Mouse (Mus musculus) kidney, embryonic 15.5 days (tissue): ENCODE results near the gene Lasp1. TPM values are rescaled to one million over a fixed set of nuclear protein-coding genes. Genes with fewer than 3 reads are reported as not detected.

Experiments
- ATAC-seq: fragments of 200-750 bp; cut with Nextera tagmentation; replicated peaks from 2 replicates; pipeline ENCODE4 v1.8.0; 2017; ENCODE audit warnings: moderate TSS enrichment; ENCODE audit not compliant: low FRiP score
- H3K27ac ChIP-seq: fragments of 300-500 bp; sonication (generic); 2 replicates; pipeline ENCODE4 v1.5.1; 2015; ENCODE audit warnings: mild to moderate bottlenecking, inconsistent platforms
- H3K27me3 ChIP-seq: fragments of 300-500 bp; sonication (generic); 2 replicates; pipeline ENCODE4 v1.6.1; 2015; ENCODE audit warnings: inconsistent platforms
- H3K36me3 ChIP-seq: fragments of 300-500 bp; sonication (generic); 2 replicates; pipeline ENCODE4 v1.6.1; 2015; ENCODE audit warnings: inconsistent platforms
- H3K4me1 ChIP-seq: fragments of 300-500 bp; sonication (generic); 2 replicates; pipeline ENCODE4 v1.6.1; 2015; ENCODE audit warnings: inconsistent platforms
- H3K4me2 ChIP-seq: fragments of 300-500 bp; sonication (generic); 2 replicates; pipeline ENCODE4 v1.6.1; 2015; ENCODE audit warnings: moderate library complexity, mild to moderate bottlenecking, inconsistent platforms
- H3K4me3 ChIP-seq: fragments of 300-500 bp; sonication (generic); replicated peaks from 2 replicates; pipeline ENCODE4 v1.5.1; 2015; ENCODE audit warnings: mild to moderate bottlenecking, inconsistent platforms
- H3K9ac ChIP-seq: fragments of 300-500 bp; sonication (generic); 2 replicates; pipeline ENCODE4 v1.6.1; 2015; ENCODE audit warnings: mild to moderate bottlenecking, inconsistent platforms
- H3K9me3 ChIP-seq: fragments of 300-500 bp; sonication (generic); replicated peaks from 2 replicates; pipeline ENCODE4 v1.6.1; 2016; ENCODE audit warnings: inconsistent platforms
- WGBS: fragments of 180-500 bp; shearing (Covaris S2); methylation state at CpG from one replicate; pipeline ENCODE4 v1.1.7; 2015; ENCODE audit warnings: mixed read lengths; 5-methylcytosine and 5-hydroxymethylcytosine counted together
- polyA plus RNA-seq: library from polyadenylated mRNA; unstranded; fragments of >200 nt; fragmentation: Nextera tagmentation; extraction: Ambion mirVana; gene quantifications from 2 replicates; pipeline ENCODE4 v1.2.1, GENCODE M21; 2015

Gene Lasp1
- polyA plus RNA-seq, 1 experiment from 2014 or later = 108 TPM

GRCm38 (mm10) chr11:97798083-97798435 lies 741 bp upstream of the Lasp1 start:
- H3K27me3 ChIP-seq = no peaks in the 10 kb centered on the region
- H3K4me3 ChIP-seq = peak overlapping the region; percentile 83
- peak overlapping the region; percentile 90 for H3K4me2 ChIP-seq
- WGBS = 29% methylated on average over 8 of the region's 8 CpGs
- peak overlapping the region; percentile 99; the same call in 1 of the 2 replicates for H3K27ac ChIP-seq
- H3K9ac ChIP-seq = no peak overlapping the region
- H3K36me3 ChIP-seq = no peaks in the 10 kb centered on the region
- peaks cover 41% of the 10 kb centered on the region for H3K4me1 ChIP-seq
- no peak for ATAC-seq
- H3K9me3 ChIP-seq = no peaks in the 10 kb centered on the region

- Histone ChIP-seq H3K27me3 (no peaks in the 10 kb centered on the region), H3K9ac (peak overlapping the region; percentile 87), H3K4me1 (peaks cover 51% of the 10 kb centered on the region), H3K9me3 (no peaks in the 10 kb centered on the region), H3K4me2 (peak overlapping the region; percentile 90), H3K27ac (peak overlapping the region; percentile 99), H3K36me3 (no peaks in the 10 kb centered on the region), H3K4me3 (peak overlapping the region; percentile 83)
- ATAC-seq = peak; percentile 86
- WGBS = under 1% methylated on average over 71 of the region's 71 CpGs
These were observed 570 bp downstream of the Lasp1 start for GRCm38 (mm10) chr11:97799146-97799993.

GRCm38 (mm10) chr11:97799994-97800690 lies 1.3 kb downstream of the Lasp1 start:
- ATAC-seq = peak; percentile 63
- Histone ChIP-seq H3K4me2 (peak overlapping the region; percentile 90), H3K9me3 (no peaks in the 10 kb centered on the region), H3K4me3 (peak overlapping the region; percentile 83), H3K27me3 (no peaks in the 10 kb centered on the region), H3K9ac (peak overlapping the region; percentile 87), H3K27ac (peak overlapping the region; percentile 99), H3K4me1 (peaks cover 58% of the 10 kb centered on the region), H3K36me3 (no peaks in the 10 kb centered on the region)
- WGBS = under 1% methylated on average over 32 of the region's 43 CpGs

GRCm38 (mm10) chr11:97800691-97801408 lies 2.0 kb downstream of the Lasp1 start:
- 3% methylated on average over 17 of the region's 17 CpGs for WGBS
- Histone ChIP-seq H3K27me3 (no peaks in the 10 kb centered on the region), H3K4me2 (peak overlapping the region; percentile 90), H3K9me3 (no peaks in the 10 kb centered on the region), H3K4me3 (peak overlapping the region; percentile 83), H3K4me1 (peaks cover 65% of the 10 kb centered on the region), H3K27ac (peak overlapping the region; percentile 99), H3K9ac (peak overlapping the region; percentile 87), H3K36me3 (no peaks in the 10 kb centered on the region)
- ATAC-seq = no peak

DNA sequence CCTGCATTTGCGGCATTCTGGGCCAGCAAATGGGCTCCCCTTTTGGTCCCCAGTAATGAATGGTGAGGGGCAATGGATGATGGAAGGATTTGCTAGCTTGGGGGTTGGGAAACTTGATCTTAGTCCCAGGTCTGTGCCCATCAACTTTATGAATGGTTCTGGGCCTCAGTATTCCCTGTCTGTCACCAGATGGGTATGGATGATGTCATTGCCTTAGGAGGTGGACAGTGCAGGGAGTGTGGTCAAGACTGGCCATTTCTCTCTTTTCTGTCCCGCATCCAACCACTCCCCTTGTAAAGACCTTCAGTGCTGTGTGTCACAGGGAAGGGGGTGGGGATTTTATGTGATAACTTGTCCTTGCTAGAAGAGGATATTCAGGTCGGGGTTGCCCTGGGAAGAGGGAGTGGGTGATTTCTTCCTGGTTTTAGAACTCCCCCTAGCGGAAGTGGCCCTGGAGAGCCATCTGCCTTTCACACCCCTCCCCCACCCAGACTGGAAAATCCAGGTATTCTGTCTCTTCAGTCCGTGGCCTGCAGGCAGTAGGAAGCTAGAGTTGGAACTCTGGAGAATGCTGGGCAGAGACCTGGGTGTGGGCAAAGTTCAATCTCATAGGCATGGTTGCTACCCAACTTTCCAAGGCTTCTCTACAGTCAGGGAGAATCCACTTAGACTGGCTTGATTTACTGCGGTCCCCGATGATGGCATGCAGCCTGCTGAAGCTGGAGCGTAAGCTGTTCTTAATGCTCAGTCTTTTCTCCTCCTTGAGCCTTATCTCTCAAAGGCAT lies 2.8 kb downstream of the Lasp1 start:
- peaks cover 73% of the 10 kb centered on the region for H3K4me1 ChIP-seq
- no peaks in the 10 kb centered on the region for H3K27me3 ChIP-seq
- 16% methylated on average over 8 of the region's 8 CpGs for WGBS
- peak overlapping the region; percentile 83 for H3K4me3 ChIP-seq
- H3K36me3 ChIP-seq = no peaks in the 10 kb centered on the region
- H3K9me3 ChIP-seq = no peaks in the 10 kb centered on the region
- no peak for ATAC-seq
- H3K4me2 ChIP-seq = peak overlapping the region; percentile 90
- H3K27ac ChIP-seq = peak overlapping the region; percentile 99
- peak overlapping the region; percentile 87 for H3K9ac ChIP-seq

- H3K9me3 ChIP-seq = no peaks in the 10 kb centered on the region
- H3K36me3 ChIP-seq = peaks cover 4% of the 10 kb centered on the region; the same call in 1 of the 2 replicates
- peak overlapping the region; percentile 90 for H3K4me2 ChIP-seq
- H3K4me3 ChIP-seq = peak overlapping the region; percentile 83
- H3K27ac ChIP-seq = peak overlapping the region; percentile 99
- no peak for ATAC-seq
- H3K9ac ChIP-seq = no peak overlapping the region
- H3K27me3 ChIP-seq = no peaks in the 10 kb centered on the region
- 17% methylated on average over 1 of the region's 1 CpGs for WGBS
- peaks cover 78% of the 10 kb centered on the region for H3K4me1 ChIP-seq
These were observed 3.3 kb downstream of the Lasp1 start for GRCm38 (mm10) chr11:97802194-97802470.

- Histone ChIP-seq H3K36me3 (peaks cover 4% of the 10 kb centered on the region; the same call in 1 of the 2 replicates), H3K9ac (no peak overlapping the region), H3K27me3 (no peaks in the 10 kb centered on the region), H3K4me2 (peak overlapping the region; percentile 90), H3K9me3 (no peaks in the 10 kb centered on the region), H3K4me1 (peaks cover 82% of the 10 kb centered on the region), H3K4me3 (peak overlapping the region; percentile 83; the same call in 1 of the 2 replicates), H3K27ac (peak overlapping the region; percentile 99)
- 43% methylated on average over 6 of the region's 6 CpGs for WGBS
- ATAC-seq = no peak
These were observed 3.7 kb downstream of the Lasp1 start for GRCm38 (mm10) chr11:97802495-97802894.

GRCm38 (mm10) chr11:97803847-97804246 lies 5.0 kb downstream of the Lasp1 start:
- Histone ChIP-seq H3K4me1 (peaks cover 84% of the 10 kb centered on the region), H3K4me2 (0 out of 2 replicates have a peak overlapping the region, but pooled peaks have one; percentile 50), H3K4me3 (no peak overlapping the region), H3K27ac (peak overlapping the region; percentile 90), H3K9me3 (no peaks in the 10 kb centered on the region), H3K27me3 (no peaks in the 10 kb centered on the region), H3K9ac (no peak overlapping the region), H3K36me3 (peaks cover 11% of the 10 kb centered on the region)
- 67% methylated on average over 5 of the region's 5 CpGs for WGBS
- ATAC-seq = no peak

GRCm38 (mm10) chr11:97804841-97805661 lies 6.3 kb downstream of the Lasp1 start:
- 10% methylated on average over 9 of the region's 9 CpGs for WGBS
- Histone ChIP-seq H3K9me3 (no peaks in the 10 kb centered on the region), H3K36me3 (peaks cover 19% of the 10 kb centered on the region), H3K4me2 (peak overlapping the region; percentile 50), H3K4me3 (peak overlapping the region; percentile 15; the same call in 1 of the 2 replicates), H3K9ac (no peak overlapping the region; the same call in 1 of the 2 replicates), H3K4me1 (peaks cover 92% of the 10 kb centered on the region), H3K27ac (peak overlapping the region; percentile 90), H3K27me3 (no peaks in the 10 kb centered on the region)
- no peak for ATAC-seq

GRCm38 (mm10) chr11:97805662-97806612 lies 7.1 kb downstream of the Lasp1 start:
- H3K4me2 ChIP-seq = peak overlapping the region; percentile 50
- no peaks in the 10 kb centered on the region for H3K9me3 ChIP-seq
- H3K36me3 ChIP-seq = peaks cover 22% of the 10 kb centered on the region
- H3K27ac ChIP-seq = peak overlapping the region; percentile 90
- peak overlapping the region; percentile 15; the same call in 1 of the 2 replicates for H3K4me3 ChIP-seq
- no peaks in the 10 kb centered on the region for H3K27me3 ChIP-seq
- 25% methylated on average over 15 of the region's 15 CpGs for WGBS
- no peak for ATAC-seq
- H3K4me1 ChIP-seq = peaks cover 96% of the 10 kb centered on the region
- no peak overlapping the region; the same call in 1 of the 2 replicates for H3K9ac ChIP-seq
